Mouse (Mus musculus) spleen, adult 10 weeks (tissue): Measurements from ENCODE around the gene Cnn3. TPM values are rescaled to one million over a fixed set of nuclear protein-coding genes. Genes with fewer than 3 reads are reported as not detected.

ENCODE experiments used
- polyA plus RNA-seq: library from polyadenylated mRNA; stranded (reverse); fragments of 350-450 nt; fragmentation: Illumina TruSeq; extraction: RNeasy Lipid Tissue Mini Kit (QIAGEN cat#74804); gene quantifications from one replicate; pipeline ENCODE4 v1.2.3, GENCODE M21; 2015; ENCODE audit warnings: low replicate concordance; ENCODE audit not compliant: insufficient read depth

Gene Cnn3
- polyA plus RNA-seq, result 143 TPM

GRCm38 (mm10) chr3:121425861-121426620 lies at the start of gene Cnn3:
TSS of gene Cnn3 (plus strand) at chr3:121426497.

Other genes with a start within 250 kb of the Cnn3 start
- gene Tmem56, start 143.4 kb upstream of the Cnn3 start, polyA plus RNA-seq, result 1.0 TPM
- gene Alg14, start 134.7 kb upstream of the Cnn3 start, polyA plus RNA-seq, result 17.5 TPM
- not detected for gene Slc44a3, start 105.9 kb downstream of the Cnn3 start, polyA plus RNA-seq
- gene 4930432M17Rik, start 244.3 kb downstream of the Cnn3 start, polyA plus RNA-seq, result not detected